Mouse (Mus musculus) adrenal gland, adult (tissue): Measurements from ENCODE around the gene Commd1.

ENCODE experiments used
- DNase-seq, 2 experiments: peaks; one replicate each; pipeline ENCODE4 v3.0.0; 2022 to 2023; ENCODE audit warnings: low spot score in 1 of 2; ENCODE audit not compliant: inconsistent age in 2 of 2

Gene Commd1

GRCm38 (mm10) chr11:22990393-22991126, 8.4 kb upstream of the Commd1 start, which contains the start of gene Cct4:
Cct4 (plus strand) TSS chr11:22990519.
- peak; percentile 97 to 98 for DNase-seq

- no peak for DNase-seq
Measured at GRCm38 (mm10) chr11:22989786-22990185, 7.6 kb upstream of the Commd1 start.

- peak; percentile 45 to 90 for DNase-seq
Measured at GRCm38 (mm10) chr11:22987357-22987756, 5.2 kb upstream of the Commd1 start.

- peak in 1 of 2 experiments; percentile 56 for DNase-seq
Measured at GRCm38 (mm10) chr11:22985510-22985909, 3.3 kb upstream of the Commd1 start.

GRCm38 (mm10) chr11:22982846-22983245, 664 bp upstream of the Commd1 start:
- no peak for DNase-seq

- no peak for DNase-seq
Measured at GRCm38 (mm10) chr11:22981543-22981950, 635 bp downstream of the Commd1 start.

- DNase-seq: peak in 1 of 2 experiments; percentile 46
Measured at GRCm38 (mm10) chr11:22981041-22981440, 1.1 kb downstream of the Commd1 start.

GRCm38 (mm10) chr11:22979221-22979620, 3.0 kb downstream of the Commd1 start:
- peak in 1 of 2 experiments; percentile 22 for DNase-seq

GRCm38 (mm10) chr11:22978711-22979110, 3.5 kb downstream of the Commd1 start:
- DNase-seq: no peak

- DNase-seq: peak in 1 of 2 experiments; percentile 43
Measured at GRCm38 (mm10) chr11:22978215-22978614, 4.0 kb downstream of the Commd1 start.

- peak in 1 of 2 experiments; percentile 68 for DNase-seq
Measured at GRCm38 (mm10) chr11:22973599-22973998, 8.6 kb downstream of the Commd1 start.

GRCm38 (mm10) chr11:22972746-22973526, 9.2 kb downstream of the Commd1 start:
- DNase-seq: peak; percentile 90 to 96

GRCm38 (mm10) chr11:22971835-22972709, 10.1 kb downstream of the Commd1 start, which contains the start of gene Zrsr1:
Zrsr1 (plus strand) TSS chr11:22972005.
- peak; percentile 82 to 90 for DNase-seq

- DNase-seq: peak in 1 of 2 experiments; percentile 34
Measured at GRCm38 (mm10) chr11:22970546-22970945, 11.6 kb downstream of the Commd1 start.

GRCm38 (mm10) chr11:22969486-22969885, 12.7 kb downstream of the Commd1 start:
- DNase-seq: peak in 1 of 2 experiments; percentile 70

- DNase-seq: peak; percentile 80 to 87
Measured at GRCm38 (mm10) chr11:22965503-22965902, 16.7 kb downstream of the Commd1 start.

- DNase-seq: peak in 1 of 2 experiments; percentile 41
Measured at GRCm38 (mm10) chr11:22964401-22964800, 17.8 kb downstream of the Commd1 start.

GRCm38 (mm10) chr11:22962101-22962500, 20.1 kb downstream of the Commd1 start:
- DNase-seq: no peak

GRCm38 (mm10) chr11:22957791-22958374, 24.3 kb downstream of the Commd1 start:
- DNase-seq: no peak

GRCm38 (mm10) chr11:22956830-22957229, 25.4 kb downstream of the Commd1 start:
- DNase-seq: peak; percentile 93 to 96
